Mouse (Mus musculus) ES-Bruce4 (cell line): ENCODE results near the gene Celf2.

ENCODE experiments used
- CTCF ChIP-seq: IDR thresholded peaks from one replicate; pipeline ENCODE4 v1.8.1; 2011; ENCODE audit warnings: low read depth, low read length
- EP300 ChIP-seq: IDR thresholded peaks from 2 replicates; pipeline ENCODE4 v1.6.1; 2011; ENCODE audit warnings: low read depth, low read length; ENCODE audit not compliant: insufficient read depth
- POLR2A ChIP-seq: IDR thresholded peaks from one replicate; pipeline ENCODE4 v1.8.1; 2011; ENCODE audit warnings: low read length; ENCODE audit not compliant: insufficient read depth

- TF ChIP-seq CTCF (no peak), POLR2A (no peak), EP300 (no peak)
Measured at GRCm38 (mm10) chr2:7083489-7084090, 425.8 kb downstream of the Celf2 start.
